Mouse (Mus musculus): ENCODE measurements around the gene Asic2.

DNA sequence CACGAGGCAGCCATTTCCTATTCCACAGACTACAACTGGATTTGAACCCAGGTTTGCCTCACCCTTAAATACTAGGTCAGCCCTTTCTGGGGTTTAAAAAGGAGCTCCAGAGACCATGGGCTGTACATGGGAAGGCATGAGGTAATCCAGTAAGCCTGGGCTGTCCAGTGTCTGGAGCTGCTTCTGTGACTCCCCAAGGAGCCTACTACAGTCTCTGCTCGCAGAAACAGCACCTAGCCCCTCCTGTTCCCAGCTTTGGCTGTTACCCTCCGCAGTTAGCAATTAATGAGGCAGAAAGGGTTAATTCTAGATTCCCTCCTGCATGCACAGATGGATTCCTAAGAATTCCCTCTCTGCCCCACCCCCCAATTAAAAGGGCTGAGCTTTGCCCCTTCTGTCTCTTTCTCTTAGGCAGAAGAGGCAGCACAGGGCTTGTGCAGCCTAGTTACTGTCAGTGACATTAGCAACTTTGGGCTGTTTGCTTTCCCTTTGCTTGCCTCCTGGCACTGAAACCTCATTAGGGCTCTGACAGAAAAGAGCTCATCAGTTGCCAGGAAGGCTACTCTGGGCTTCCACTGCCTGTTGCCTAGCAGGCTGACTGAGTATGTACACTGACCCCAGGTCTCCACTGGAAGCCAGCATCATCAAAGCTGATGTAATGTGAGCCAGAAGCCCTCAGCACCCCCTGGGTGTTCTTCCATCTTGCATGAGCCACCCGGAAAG, 107.8 kb downstream of the Asic2 start, which contains the start of gene 5530401A14Rik:
- no peak for TF ChIP-seq POLR2A (IDR thresholded peaks at IDR 0.05; ENCODE audit: borderline replicate concordance, insufficient read depth, low read length)
- no peak for TF ChIP-seq CTCF (IDR thresholded peaks at IDR 0.05; ENCODE audit: borderline replicate concordance, insufficient read depth, low read depth, low read length)
